Mouse (Mus musculus): ENCODE data around the gene Phactr3.

Gene Phactr3

DNA sequence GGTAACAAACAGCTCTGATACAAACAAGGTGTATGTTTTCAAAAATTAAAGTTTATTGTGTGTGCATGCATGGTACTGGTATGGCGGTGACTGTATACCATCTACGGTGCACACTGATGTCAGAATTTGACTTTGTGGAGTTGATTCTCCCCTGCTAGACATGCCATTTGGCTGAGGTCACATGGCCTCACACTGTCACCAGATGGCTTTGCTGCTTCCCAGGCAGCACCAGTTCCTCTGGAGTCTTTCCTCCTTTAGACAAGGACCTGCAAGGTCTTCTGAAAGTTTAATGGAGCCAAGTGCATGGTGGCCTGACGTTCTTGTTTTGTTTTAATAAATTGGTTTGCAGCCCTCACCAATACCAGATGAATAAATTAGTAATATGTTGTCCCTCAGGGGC, 118.3 kb downstream of the Phactr3 start:
- in situ Hi-C loops (cut with MboI; ENCODE audit: low pct_unique_long_range_greater_than_20kb in 1 of 2, low sequenced_read_pairs in 2 of 2, unreplicated experiment in 1 of 2), result no loop called here

DNA sequence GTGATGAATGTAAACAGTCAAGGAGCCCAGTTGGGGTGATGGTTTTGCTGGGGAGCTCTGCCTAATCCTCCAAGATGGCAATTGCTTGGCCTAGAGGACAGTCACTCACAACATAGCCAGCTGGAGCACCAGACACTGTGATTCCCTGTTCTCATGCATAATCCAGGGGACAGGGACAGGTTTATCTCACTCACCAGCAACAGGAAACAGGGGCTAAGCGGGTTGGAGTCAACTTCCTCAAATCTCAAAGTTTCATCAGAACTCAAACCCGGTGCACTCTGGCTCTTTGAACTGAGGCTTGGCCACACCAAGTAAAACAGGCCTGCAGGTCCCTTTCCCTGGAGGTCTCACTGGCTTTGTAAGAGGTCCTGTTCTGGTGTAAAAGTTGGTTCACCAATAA, 119.7 kb downstream of the Phactr3 start:
- in situ Hi-C loops (cut with MboI; ENCODE audit: low pct_unique_long_range_greater_than_20kb in 1 of 2, low sequenced_read_pairs in 2 of 2, unreplicated experiment in 1 of 2), result no loop called here

DNA sequence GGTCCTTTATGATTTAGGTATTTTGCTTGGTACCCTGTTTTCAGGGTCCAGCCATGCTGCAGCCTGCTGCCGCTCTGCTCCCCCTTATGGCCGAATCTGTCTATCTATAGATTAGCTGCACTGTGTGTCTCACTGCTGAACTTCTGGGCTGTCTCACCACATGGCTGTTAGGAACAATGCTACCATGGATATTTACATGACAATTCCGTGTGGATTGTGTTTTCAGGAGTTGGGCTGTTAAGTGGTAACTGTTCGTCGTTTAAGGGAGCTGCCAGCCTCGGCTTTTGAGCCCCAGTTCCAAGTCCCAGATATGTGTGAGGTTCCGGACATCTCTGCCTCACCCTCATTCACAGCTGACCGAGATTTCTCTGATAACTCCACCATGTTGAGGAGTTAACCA, 122.1 kb downstream of the Phactr3 start:
- in situ Hi-C loops (cut with MboI; ENCODE audit: low pct_unique_long_range_greater_than_20kb in 1 of 2, low sequenced_read_pairs in 2 of 2, unreplicated experiment in 1 of 2), result no loop called here

DNA sequence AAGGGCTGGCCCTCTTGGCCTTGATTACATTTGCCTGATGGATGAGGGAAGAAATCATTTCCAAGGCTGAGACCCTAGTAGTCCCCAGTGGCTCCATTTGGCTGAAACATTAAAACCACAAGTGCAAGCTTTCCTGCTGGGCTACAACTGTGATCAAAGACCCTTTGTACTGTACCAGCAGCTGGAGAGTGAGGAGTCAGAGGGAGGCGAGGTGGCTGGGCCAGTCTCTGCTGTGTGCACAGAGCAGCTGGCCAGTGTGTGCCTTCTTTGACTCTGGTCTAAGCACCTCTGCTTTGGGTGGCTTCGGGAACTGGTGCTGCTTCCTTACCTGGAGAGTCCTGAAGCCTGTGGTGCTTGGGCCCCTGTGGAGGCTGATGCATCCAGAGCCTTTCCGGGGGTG, 122.6 kb downstream of the Phactr3 start:
- in situ Hi-C loops (cut with MboI; ENCODE audit: low pct_unique_long_range_greater_than_20kb in 1 of 2, low sequenced_read_pairs in 2 of 2, unreplicated experiment in 1 of 2), result no loop called here

DNA sequence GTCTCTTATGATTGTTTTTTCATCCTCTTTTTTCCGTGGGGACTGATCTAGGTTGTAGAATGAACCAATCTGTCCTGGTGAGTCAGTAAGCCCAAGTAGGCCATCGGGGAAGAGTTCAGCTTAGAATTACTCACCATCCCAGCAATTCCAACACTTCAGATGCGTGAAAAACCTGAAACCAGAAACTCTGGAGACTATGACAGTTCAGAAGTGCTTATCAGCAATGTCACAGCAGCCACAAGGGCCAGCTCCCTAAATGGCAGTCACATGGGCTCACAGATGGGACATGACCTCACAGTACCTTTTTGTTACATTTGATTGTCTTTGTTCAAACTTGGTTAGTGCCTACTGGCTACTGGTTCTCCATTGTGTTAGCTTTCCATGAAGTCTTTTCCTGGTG, 124.2 kb downstream of the Phactr3 start:
- in situ Hi-C loops (cut with MboI; ENCODE audit: low pct_unique_long_range_greater_than_20kb in 1 of 2, low sequenced_read_pairs in 2 of 2, unreplicated experiment in 1 of 2), result no loop called here

DNA sequence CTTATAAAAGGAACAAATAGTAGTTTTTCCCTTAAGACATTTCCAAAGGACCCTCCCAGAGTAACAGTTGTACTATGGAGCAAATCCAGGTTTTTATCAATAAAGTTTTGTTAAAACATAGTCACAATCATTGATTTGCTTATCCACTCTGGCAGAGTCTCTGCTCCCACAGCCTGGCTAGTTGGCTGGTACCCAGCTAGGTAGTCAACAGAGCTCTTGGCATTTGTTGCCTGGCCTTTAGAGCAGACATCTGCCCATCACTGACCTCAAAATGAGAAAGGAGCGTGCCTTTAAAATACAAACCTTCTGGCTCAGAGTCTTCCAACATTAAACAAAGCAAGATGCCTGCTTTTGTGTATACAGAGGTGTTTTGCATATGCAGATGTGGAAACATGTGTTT, 126.1 kb downstream of the Phactr3 start:
- in situ Hi-C loops (cut with MboI; ENCODE audit: low pct_unique_long_range_greater_than_20kb in 1 of 2, low sequenced_read_pairs in 2 of 2, unreplicated experiment in 1 of 2), result no loop called here

DNA sequence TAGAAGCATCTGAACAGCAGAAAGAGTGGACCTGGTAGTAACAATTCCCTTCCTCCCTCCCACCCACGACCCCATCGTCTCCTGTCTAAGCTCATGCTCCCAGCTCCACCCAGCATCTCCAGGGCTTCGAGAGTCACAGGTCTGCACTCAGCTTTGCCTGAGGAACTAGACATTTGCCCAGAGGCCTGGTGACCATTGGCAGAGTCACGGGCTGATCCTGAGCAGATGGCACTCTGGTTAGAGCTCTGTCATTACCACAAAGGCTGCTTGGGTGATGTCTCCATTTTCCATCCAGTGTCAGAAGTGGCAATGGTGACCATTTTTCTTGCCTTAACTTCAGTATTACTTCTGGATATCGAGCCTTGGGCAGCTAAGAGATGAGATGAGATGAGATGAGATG, 127.1 kb downstream of the Phactr3 start:
- in situ Hi-C loops (cut with MboI; ENCODE audit: low pct_unique_long_range_greater_than_20kb in 1 of 2, low sequenced_read_pairs in 2 of 2, unreplicated experiment in 1 of 2), result no loop called here

DNA sequence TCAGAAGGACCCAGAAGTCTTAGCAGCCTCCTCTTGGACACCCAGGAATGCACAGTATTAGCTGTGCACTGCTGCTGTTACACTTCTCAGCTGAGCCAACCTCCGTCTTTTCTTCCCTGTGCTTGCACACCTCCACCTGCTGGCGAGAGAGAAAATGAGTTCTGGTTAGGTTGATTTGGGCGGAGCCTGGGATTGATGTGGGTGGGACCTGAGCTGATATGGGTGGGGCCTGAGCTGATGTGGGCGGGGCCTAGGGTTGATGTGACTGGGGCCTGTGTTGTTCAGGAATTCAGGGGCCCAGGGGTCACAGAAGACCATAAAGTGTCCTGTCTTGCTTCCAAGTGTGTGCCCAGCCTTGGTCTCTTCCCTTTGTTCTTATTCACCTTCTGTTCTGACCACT, 128.0 kb downstream of the Phactr3 start:
- in situ Hi-C loops (cut with MboI; ENCODE audit: low pct_unique_long_range_greater_than_20kb in 1 of 2, low sequenced_read_pairs in 2 of 2, unreplicated experiment in 1 of 2), result no loop called here

DNA sequence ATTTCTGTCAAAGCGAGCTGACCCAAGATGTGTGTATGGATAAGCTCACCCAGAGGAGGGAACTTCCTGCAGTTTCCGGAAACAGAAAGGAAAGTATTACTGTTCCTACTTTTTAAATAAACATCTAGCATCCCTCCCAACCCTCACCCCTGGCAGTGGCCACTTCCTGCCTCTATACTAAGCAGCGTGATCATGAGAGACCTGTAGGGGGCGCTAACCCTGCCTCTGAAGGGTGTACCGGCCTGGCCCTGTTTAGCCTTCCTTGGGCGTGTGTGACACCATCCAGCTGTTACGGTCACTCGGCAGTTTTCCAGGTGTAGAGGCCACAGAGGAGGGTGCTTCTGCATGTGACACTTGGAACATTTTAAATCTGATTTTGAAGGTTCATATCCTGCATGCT, 128.5 kb downstream of the Phactr3 start:
- in situ Hi-C loops (cut with MboI; ENCODE audit: low pct_unique_long_range_greater_than_20kb in 1 of 2, low sequenced_read_pairs in 2 of 2, unreplicated experiment in 1 of 2), result no loop called here

DNA sequence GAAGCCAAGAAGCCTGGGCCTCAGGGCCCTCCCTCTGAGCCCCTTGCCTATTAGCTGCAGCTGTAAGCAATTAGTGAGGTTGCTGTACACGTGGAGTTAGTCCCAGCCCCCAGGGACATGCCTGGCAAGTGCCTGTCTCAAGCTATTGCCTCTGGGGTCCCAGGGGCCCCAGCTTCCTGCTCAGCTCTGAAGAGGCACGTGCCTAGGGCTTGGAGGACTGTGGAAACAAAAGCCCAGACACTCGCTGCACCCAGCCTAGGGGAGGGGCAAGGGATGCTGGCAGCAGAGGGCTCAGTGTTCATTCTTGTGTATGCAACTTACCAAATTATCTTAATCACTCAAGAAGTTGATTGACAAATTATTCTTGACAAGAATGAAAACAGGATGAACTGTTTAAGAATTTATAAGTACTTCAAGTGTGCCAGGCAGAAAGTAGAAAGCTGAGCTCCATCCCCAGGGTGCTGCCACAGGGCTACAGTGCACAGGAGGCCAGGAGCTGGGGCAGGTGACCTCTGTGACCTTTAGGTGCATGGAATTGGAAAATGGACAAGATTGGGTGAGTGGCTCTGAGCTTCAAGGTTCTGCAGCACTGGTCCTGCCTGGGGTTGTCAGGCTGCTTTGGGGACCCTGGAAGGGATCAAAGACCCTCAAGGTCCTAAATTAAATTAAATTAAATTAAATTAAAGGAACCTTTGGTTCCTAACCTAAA, 138.5 kb downstream of the Phactr3 start:
- in situ Hi-C loops (cut with MboI; ENCODE audit: low pct_unique_long_range_greater_than_20kb in 1 of 2, low sequenced_read_pairs in 2 of 2, unreplicated experiment in 1 of 2), result loop anchor here in 1 of 2 experiments (10.0 kb wide), 2 partner anchors 112 to 152 kb away; no protein-coding TSS in a partner anchor

DNA sequence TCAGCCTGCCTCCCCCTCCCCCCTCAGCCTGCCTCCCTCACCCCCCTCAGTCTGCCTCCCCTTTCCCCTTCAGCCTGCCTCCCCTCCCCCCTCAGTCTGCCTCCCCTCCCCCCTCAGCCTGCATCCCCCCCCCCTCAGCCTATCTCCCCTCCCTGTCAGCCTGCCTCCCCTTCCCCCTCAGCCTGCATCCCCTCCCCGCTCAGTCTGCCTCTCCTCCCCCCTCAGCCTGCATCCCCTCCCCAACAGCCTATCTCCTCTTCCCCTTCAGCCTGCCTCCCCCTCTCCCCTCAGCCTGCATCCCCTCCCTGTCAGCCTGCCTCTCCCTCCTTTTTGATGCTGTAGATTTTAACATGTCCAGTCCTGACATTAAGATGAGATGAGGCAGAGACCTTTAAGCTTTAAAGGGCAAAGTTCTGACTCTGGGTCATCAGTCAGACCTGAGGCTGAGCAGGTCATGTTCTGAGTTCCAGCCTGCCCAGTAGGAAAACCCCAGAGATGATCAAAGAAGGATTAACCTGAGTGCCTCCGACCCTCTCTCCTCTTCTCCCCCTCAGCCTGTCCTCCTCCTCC, 139.3 kb downstream of the Phactr3 start:
- in situ Hi-C loops (cut with MboI; ENCODE audit: low pct_unique_long_range_greater_than_20kb in 1 of 2, low sequenced_read_pairs in 2 of 2, unreplicated experiment in 1 of 2), result loop anchor here in 1 of 2 experiments (10.0 kb wide), 2 partner anchors 113 to 153 kb away; no protein-coding TSS in a partner anchor

DNA sequence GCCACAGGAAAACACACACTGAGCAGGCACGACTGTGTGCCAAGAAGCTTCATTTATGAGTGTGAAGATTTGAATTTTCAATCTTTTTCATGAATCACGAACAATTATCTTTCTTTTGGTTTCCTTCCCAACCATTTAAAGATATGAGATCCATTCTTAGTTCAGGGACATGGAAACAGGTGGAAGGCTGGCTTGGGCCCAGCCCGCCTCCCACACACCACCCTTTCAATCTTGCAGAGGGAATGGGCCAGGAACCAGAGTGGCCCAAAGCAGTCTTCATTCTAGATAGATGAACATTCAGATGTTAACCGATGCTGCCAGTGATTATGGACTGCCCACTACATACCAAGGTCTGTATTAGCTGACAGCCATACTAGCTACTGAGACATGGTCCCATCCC, 144.3 kb downstream of the Phactr3 start:
- in situ Hi-C loops (cut with MboI; ENCODE audit: low pct_unique_long_range_greater_than_20kb in 1 of 2, low sequenced_read_pairs in 2 of 2, unreplicated experiment in 1 of 2), result no loop called here

DNA sequence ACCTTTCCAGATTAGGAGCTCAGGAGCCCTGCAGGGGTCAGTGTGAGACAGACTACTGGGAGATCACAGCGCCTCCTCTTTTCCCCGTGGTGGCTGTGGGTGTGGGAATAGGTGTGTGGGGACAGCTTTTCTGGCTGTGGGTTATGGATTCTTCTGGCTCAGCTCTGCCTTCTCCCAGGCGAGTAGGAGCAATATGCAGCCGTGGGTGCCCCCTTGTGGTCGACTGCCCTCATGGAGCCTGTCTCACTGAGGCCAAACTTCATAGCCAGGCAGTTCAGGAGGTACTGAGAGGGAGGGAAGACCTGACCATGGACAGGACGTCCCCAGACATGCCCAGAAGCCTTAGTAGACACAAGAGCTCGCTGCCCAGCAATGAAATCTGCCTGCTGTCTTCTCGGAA, 145.6 kb downstream of the Phactr3 start:
- in situ Hi-C loops (cut with MboI; ENCODE audit: low pct_unique_long_range_greater_than_20kb in 1 of 2, low sequenced_read_pairs in 2 of 2, unreplicated experiment in 1 of 2), result no loop called here

DNA sequence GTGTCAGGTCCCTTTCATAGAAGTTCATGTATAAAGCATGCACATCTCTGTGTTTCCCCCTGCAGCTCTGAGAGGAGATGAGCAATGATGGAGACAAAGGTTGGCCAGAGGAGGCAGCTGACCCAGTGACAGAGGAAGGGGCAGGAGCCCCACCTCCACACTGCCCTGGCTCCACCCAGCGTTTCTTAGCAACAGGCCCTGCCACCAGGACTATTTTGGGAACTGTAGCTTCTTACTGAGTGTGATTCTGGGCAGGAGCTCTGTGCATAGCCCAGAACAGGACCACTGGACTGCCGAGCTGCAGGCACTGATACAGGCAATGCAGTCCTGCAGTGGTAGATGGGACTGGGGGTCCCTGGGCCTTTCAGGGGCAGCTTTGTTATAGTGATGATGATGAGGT, 146.7 kb downstream of the Phactr3 start:
- in situ Hi-C loops (cut with MboI; ENCODE audit: low pct_unique_long_range_greater_than_20kb in 1 of 2, low sequenced_read_pairs in 2 of 2, unreplicated experiment in 1 of 2), result no loop called here

DNA sequence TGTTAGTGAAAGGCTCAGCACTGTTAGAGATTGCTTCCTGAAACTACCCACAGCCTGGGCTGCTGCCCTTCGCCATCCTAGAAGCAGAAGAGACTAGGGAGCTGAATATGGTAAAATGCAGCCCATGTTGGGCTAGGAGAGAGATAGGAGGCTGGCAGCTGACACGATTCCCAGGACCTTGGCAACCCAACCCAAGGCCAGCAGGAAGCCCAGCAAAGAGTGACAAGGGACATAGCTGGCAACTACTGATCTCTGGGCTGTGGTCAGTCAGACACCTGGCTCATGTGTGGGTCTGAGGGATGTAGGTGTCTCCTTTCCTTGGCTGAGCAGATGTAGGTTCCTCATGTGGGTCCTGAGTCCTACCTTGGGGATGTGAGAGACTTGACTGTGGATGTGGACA, 152.0 kb downstream of the Phactr3 start:
- in situ Hi-C loops (cut with MboI; ENCODE audit: low pct_unique_long_range_greater_than_20kb in 1 of 2, low sequenced_read_pairs in 2 of 2, unreplicated experiment in 1 of 2), result no loop called here

DNA sequence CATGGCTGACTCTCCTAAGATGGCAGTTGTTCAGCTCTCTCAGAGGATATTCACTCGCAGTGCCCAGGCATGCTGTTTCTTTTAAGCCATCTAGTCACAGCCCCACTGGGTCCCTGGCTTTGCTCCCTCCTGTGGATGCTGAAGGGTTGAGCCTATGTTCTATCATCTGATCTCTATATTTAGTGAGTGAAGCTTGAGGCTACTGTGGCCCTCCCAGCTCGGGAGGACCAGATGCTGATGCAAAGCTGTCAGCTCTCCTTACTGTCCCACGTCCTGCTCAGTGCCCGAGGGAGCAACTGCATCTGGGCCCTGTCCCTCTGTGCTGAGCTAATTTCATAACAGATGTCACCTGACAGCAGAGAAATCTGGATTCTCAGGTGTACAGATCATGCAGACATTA, 153.6 kb downstream of the Phactr3 start:
- in situ Hi-C loops (cut with MboI; ENCODE audit: low pct_unique_long_range_greater_than_20kb in 1 of 2, low sequenced_read_pairs in 2 of 2, unreplicated experiment in 1 of 2), result no loop called here

DNA sequence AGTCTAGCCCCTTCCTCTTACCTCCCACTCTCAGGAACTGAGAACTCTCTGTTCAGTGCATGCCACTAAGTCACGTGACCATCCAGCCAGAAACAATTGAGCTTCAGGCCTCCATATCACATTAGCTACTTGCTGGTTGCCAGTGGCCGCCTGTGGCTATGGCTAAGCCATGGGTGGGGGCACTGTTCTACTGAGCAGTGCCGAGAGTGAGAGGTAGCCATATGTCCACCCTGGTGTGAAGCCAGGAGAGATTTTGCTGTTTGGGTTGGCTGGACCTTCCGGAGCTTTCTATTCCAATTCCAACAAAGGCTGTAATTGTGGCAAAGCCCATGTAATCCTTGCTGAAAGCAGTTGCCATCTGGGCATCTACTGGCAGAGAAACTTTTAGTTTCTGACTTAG, 155.4 kb downstream of the Phactr3 start:
- in situ Hi-C loops (cut with MboI; ENCODE audit: low pct_unique_long_range_greater_than_20kb in 1 of 2, low sequenced_read_pairs in 2 of 2, unreplicated experiment in 1 of 2), result no loop called here

DNA sequence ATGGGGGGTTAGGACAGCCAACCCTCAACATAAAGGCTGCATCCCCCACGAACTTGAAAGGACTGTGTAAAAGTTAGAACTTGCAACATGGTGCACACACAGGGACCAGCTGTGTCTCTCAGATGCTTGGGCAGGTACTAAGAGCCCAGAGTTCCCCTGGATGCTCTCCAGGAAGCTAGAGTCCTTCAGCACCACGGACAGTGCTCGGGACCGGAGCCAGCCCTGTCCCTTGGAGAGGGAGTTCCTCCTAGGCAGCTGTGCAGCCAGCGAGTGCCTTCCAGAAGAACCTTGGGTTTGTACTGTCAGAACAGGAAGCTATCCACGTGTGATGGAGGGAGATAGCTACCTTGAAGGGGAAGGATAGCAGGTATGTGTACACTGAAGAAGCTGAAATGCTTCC, 158.4 kb downstream of the Phactr3 start:
- in situ Hi-C loops (cut with MboI; ENCODE audit: low pct_unique_long_range_greater_than_20kb in 1 of 2, low sequenced_read_pairs in 2 of 2, unreplicated experiment in 1 of 2), result no loop called here

DNA sequence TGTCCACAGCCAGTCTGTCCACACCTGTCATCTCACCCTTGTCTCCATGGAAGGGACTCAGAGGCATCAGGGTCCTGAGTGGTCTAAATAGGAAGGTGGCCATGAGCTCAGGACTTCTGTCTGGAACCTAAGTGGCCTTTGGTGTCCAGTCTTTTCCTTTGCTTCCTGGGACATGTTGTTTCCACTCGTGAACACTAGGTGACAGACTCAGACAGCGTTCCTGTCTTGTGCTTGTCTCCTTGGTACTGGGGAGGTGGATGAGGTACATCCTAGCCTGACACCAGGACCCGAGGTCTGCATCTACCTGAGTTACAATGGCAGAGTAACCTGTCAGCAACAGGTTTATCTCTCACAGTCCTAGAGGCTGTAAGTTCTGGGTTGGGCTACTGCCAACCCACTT, 162.4 kb downstream of the Phactr3 start:
- in situ Hi-C loops (cut with MboI; ENCODE audit: low pct_unique_long_range_greater_than_20kb in 1 of 2, low sequenced_read_pairs in 2 of 2, unreplicated experiment in 1 of 2), result no loop called here

DNA sequence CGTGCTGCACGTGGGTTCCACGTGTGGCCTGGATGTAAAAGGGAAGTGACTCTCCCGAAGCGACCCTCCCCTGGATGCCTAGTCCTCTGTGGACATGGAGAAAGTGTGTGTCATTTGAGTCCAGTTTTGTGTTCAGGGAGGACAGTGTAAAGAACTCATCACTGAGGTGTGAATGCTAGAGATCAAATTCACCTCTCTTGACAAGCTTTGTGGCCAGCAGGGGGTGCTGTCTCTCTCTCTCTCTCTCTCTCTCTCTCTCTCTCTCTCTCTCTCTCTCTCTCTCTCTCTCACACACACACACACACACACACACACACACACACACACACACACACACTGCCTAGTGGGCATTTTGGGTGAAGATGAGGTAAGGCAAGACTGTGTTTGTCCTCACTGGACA, 168.5 kb downstream of the Phactr3 start:
- in situ Hi-C loops (cut with MboI; ENCODE audit: low pct_unique_long_range_greater_than_20kb in 1 of 2, low sequenced_read_pairs in 2 of 2, unreplicated experiment in 1 of 2), result no loop called here
